Mouse (Mus musculus) activated CD4-positive, CD25-positive, alpha-beta regulatory T cell, adult 9 weeks (primary cell): ENCODE measurements around the gene Il22ra1. TPM values are rescaled to one million over a fixed set of nuclear protein-coding genes. Genes with fewer than 3 reads are reported as not detected.

Experiments
- polyA plus RNA-seq: library from polyadenylated mRNA; unstranded; fragments of 100-300 nt; shearing (Covaris generic); gene quantifications from one replicate; pipeline ENCODE4 v1.2.1, GENCODE M21; 2017

Il22ra1 gene
- polyA plus RNA-seq, result not detected

DNA sequence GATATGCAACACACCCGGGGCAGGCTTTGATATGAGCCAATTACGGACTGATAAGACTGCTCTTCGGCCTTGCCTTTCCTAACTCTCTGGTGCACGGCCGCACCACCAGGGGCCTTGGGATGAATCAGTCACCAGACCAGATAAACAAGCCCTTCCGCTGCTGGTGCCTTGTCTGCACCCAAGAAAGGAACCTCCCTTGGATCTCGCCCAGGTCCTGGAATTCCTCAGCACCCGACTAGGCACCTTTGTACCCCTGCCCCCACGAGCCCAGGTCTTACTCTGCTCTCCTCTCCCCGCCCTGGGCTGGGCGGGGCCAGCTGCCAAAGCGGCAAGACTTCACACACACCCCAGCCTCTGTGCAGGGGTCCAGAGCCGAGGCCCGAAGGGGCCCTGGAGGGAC is at the start of gene Il22ra1:
TSS of gene Il22ra1 (plus strand) at position 356 of the 400 bp plus-strand sequence.

GRCm38 (mm10) chr4:135685906-135686567 is 41.9 kb upstream of the Il22ra1 start, which contains the start of gene Ifnlr1:
TSS of gene Ifnlr1 (plus strand) at chr4:135686287.

DNA sequence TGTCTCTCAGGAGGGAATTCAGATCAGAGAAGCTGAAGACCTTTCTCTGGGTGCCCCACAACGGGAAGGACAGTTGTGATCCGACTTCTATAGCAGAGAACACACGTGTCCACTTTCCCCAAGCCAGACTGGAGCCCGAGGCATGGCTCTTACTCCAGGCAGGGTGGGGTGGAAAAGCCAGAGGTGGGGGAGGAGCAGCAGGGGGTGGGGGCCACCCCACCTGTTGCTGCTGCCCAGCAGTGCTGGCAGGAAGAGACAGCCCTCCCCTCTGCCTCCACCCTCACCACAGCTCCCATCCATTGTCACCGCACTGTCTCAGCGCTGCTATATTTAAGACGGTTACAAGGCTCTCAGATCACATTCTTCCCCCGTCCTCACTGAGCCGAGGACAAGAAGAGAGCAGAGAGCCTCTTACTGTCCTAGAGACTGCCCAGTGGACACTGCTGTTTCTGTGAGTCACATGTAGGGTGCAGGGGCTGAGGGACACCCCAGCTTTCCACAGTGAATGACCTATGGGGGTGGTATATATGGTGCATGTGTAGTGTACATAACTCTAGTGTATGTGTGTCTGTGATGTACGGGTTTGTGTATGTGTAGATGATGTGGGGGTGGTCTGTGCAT is 31.5 kb downstream of the Il22ra1 start, which contains the start of gene Myom3:
TSS of gene Myom3 (plus strand) at position 360 of the 621 bp plus-strand sequence.

Other genes with a start within 250 kb of the Il22ra1 start
- not detected for gene Stpg1, start 233.4 kb upstream of the Il22ra1 start, polyA plus RNA-seq
- gene Nipal3, start 233.1 kb upstream of the Il22ra1 start, polyA plus RNA-seq, result 17.0 TPM
- gene Grhl3, start 154.5 kb upstream of the Il22ra1 start, polyA plus RNA-seq, result not detected
- not detected for gene Ifnlr1, start 41.9 kb upstream of the Il22ra1 start, polyA plus RNA-seq
- not detected for gene Myom3, start 31.5 kb downstream of the Il22ra1 start, polyA plus RNA-seq
- gene Srsf10, start 127.6 kb downstream of the Il22ra1 start, polyA plus RNA-seq, result 172 TPM
- gene Pnrc2, start 145.7 kb downstream of the Il22ra1 start, polyA plus RNA-seq, result 231 TPM
- 15.7 TPM for gene Cnr2, start 167.2 kb downstream of the Il22ra1 start, polyA plus RNA-seq
- gene Fuca1, start 192.6 kb downstream of the Il22ra1 start, polyA plus RNA-seq, result 118 TPM
- gene Hmgcl, start 218.3 kb downstream of the Il22ra1 start, polyA plus RNA-seq, result 75.4 TPM
- gene Gale, start 235.6 kb downstream of the Il22ra1 start, polyA plus RNA-seq, result 32.5 TPM
- gene Lypla2, start 244.5 kb downstream of the Il22ra1 start, polyA plus RNA-seq, result 343 TPM